Mouse (Mus musculus): ENCODE results near the gene Sspn.

DNA sequence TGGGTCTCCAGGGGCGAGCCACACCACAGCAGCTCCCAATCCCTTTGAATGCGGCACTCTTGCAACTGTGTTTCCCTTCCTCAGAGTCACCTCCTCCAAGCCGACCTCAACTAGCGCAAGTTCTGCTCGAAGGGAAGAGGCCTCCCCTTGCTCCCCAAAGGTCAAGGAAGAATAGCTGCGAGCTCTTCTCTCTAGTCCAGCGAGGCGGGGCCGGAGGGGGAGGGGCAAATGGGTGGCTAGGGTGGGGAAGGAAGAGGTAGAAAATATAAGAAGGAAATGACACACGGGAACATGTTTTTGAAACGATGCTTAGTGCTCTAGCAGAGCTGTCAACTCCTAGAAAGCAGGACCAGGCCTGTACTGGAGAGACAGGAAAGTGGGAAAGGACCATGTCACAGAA lies 61.1 kb downstream of the Sspn start:
- TF ChIP-seq CTCF (IDR thresholded peaks at IDR 0.05; ENCODE audit: insufficient read depth, low read depth, low read length) (no peak), POLR2A (IDR thresholded peaks at IDR 0.05; ENCODE audit: insufficient read depth, low read depth, low read length) (no peak)
